Mouse (Mus musculus) heart, postnatal 0 days (tissue): ENCODE data around the gene Baz1a.
"Not testable (repeated sequence)": the region's sequence is repeated elsewhere in the genome, so short reads cannot be mapped to it uniquely, and the experiment has no call there.

ENCODE experiments used
- CTCF ChIP-seq: IDR thresholded peaks from 2 replicates; pipeline ENCODE4 v1.5.1; 2016; ENCODE audit warnings: antibody characterized with exemption, control low read depth, low read depth
- EP300 ChIP-seq: IDR thresholded peaks from 2 replicates; pipeline ENCODE4 v1.6.1; 2016; ENCODE audit warnings: antibody characterized with exemption, low read depth

DNA sequence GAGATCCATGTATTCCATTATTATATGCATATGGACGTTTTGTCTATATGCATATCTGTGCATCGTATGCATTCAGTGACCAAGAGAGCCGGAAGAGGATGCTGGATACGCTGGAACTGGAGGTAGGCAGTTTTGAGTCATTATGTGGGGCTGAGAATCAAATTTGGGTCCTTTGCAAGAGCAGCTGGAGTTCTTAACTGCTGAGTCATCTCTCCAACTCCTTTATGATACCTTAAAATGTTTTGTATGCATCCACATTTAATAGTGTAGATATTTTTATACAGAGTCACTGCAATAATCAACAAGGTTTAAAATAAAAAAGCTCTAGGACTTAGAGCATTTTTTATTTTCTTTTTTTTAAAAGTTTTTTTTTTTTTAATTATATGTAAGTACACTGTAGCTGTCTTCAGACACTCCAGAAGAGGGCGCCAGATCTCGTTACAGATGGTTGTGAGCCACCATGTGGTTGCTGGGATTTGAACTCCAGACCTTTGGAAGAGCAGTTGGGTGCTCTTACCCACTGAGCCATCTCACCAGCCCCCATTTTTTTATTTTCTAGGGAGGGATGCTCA, 71.5 kb downstream of the Baz1a start:
- TF ChIP-seq CTCF, EP300: not testable (repeated sequence)
